Mouse (Mus musculus): ENCODE measurements around the gene Wnt3a.
"Not testable (repeated sequence)": the region's sequence is repeated elsewhere in the genome, so short reads cannot be mapped to it uniquely, and the experiment has no call there.

Wnt3a gene

GRCm38 (mm10) chr11:59221604-59222003, 68.9 kb downstream of the Wnt3a start:
- DNase-seq (ENCODE audit: low read depth, low spot score), result no peak

GRCm38 (mm10) chr11:59219064-59219463, 71.5 kb downstream of the Wnt3a start:
- DNase-seq (ENCODE audit: low read depth, low spot score), result no peak

GRCm38 (mm10) chr11:59218389-59218998, 72.1 kb downstream of the Wnt3a start:
- no peak for DNase-seq (ENCODE audit: low read depth, low spot score)

- no peak for DNase-seq (ENCODE audit: low read depth, low spot score)
Measured at GRCm38 (mm10) chr11:59216955-59217354, 73.6 kb downstream of the Wnt3a start.

- no peak for DNase-seq (ENCODE audit: low read depth, low spot score)
Measured at GRCm38 (mm10) chr11:59212892-59213494, 77.6 kb downstream of the Wnt3a start.

- DNase-seq (ENCODE audit: low read depth, low spot score), result not testable (repeated sequence)
Measured at GRCm38 (mm10) chr11:59212320-59212719, 78.2 kb downstream of the Wnt3a start.

- not testable (repeated sequence) for DNase-seq (ENCODE audit: low read depth, low spot score)
Measured at GRCm38 (mm10) chr11:59211561-59211960, 79.0 kb downstream of the Wnt3a start.

GRCm38 (mm10) chr11:59210020-59210419, 80.5 kb downstream of the Wnt3a start:
- no peak for DNase-seq (ENCODE audit: low read depth, low spot score)

GRCm38 (mm10) chr11:59209580-59209979, 81.0 kb downstream of the Wnt3a start:
- no peak for DNase-seq (ENCODE audit: low read depth, low spot score)

- DNase-seq (ENCODE audit: low read depth, low spot score), result peak; percentile 72
Measured at GRCm38 (mm10) chr11:59209003-59209441, 81.5 kb downstream of the Wnt3a start.

- peak; percentile 84 for DNase-seq (ENCODE audit: low read depth, low spot score)
Measured at GRCm38 (mm10) chr11:59208153-59208831, 82.3 kb downstream of the Wnt3a start, which contains the start of gene 2310033P09Rik. Gene 2310033P09Rik (plus strand): TSS chr11:59208321.

GRCm38 (mm10) chr11:59202081-59202995, 88.2 kb downstream of the Wnt3a start, which contains the start of gene Mrpl55:
Gene Mrpl55 (plus strand): TSS chr11:59202486.
- peak; percentile 87 for DNase-seq (ENCODE audit: low read depth, low spot score)

GRCm38 (mm10) chr11:59201216-59202002, 89.1 kb downstream of the Wnt3a start:
- no peak for DNase-seq (ENCODE audit: low read depth, low spot score)
